Mouse (Mus musculus) MEL-GATA-1-ER (cell line): ENCODE data around the gene Tecpr1.

Experiments used
- DNase-seq: peaks from one replicate; pipeline ENCODE4 v3.0.0-alpha.2; 2012; ENCODE audit warnings: low read depth; ENCODE audit errors: extremely low read depth

Gene Tecpr1

GRCm38 (mm10) chr5:144223503-144223862 is at the start of gene Tecpr1:
Tecpr1 (minus strand) TSS chr5:144223615.
- peak; percentile 84 for DNase-seq

GRCm38 (mm10) chr5:144271772-144272171 is 48.4 kb upstream of the Tecpr1 start:
- no peak for DNase-seq

GRCm38 (mm10) chr5:144271118-144271517 is 47.7 kb upstream of the Tecpr1 start:
- DNase-seq, result no peak

GRCm38 (mm10) chr5:144270420-144270819 is 47.0 kb upstream of the Tecpr1 start:
- no peak for DNase-seq

GRCm38 (mm10) chr5:144269926-144270325 is 46.5 kb upstream of the Tecpr1 start:
- no peak for DNase-seq

GRCm38 (mm10) chr5:144267535-144268241 is 44.3 kb upstream of the Tecpr1 start:
- DNase-seq, result no peak

GRCm38 (mm10) chr5:144263496-144263895 is 40.1 kb upstream of the Tecpr1 start:
- no peak for DNase-seq

GRCm38 (mm10) chr5:144263082-144263481 is 39.7 kb upstream of the Tecpr1 start:
- DNase-seq, result no peak

- no peak for DNase-seq
These were observed 38.4 kb upstream of the Tecpr1 start for GRCm38 (mm10) chr5:144261829-144262228.

GRCm38 (mm10) chr5:144261309-144261708 is 37.9 kb upstream of the Tecpr1 start:
- DNase-seq, result no peak

- no peak for DNase-seq
These were observed 37.0 kb upstream of the Tecpr1 start for GRCm38 (mm10) chr5:144260464-144260863.

GRCm38 (mm10) chr5:144259228-144259627 is 35.8 kb upstream of the Tecpr1 start:
- no peak for DNase-seq

GRCm38 (mm10) chr5:144258687-144259086 is 35.3 kb upstream of the Tecpr1 start:
- DNase-seq, result no peak

- DNase-seq, result no peak
These were observed 34.8 kb upstream of the Tecpr1 start for GRCm38 (mm10) chr5:144258131-144258611.

GRCm38 (mm10) chr5:144257451-144258110 is 34.2 kb upstream of the Tecpr1 start:
- no peak for DNase-seq

GRCm38 (mm10) chr5:144256888-144257287 is 33.5 kb upstream of the Tecpr1 start:
- DNase-seq, result no peak

GRCm38 (mm10) chr5:144256541-144256870 is 33.1 kb upstream of the Tecpr1 start:
- no peak for DNase-seq

- no peak for DNase-seq
These were observed 32.5 kb upstream of the Tecpr1 start for GRCm38 (mm10) chr5:144255632-144256540.

- DNase-seq, result peak; percentile 64
These were observed 31.6 kb upstream of the Tecpr1 start for GRCm38 (mm10) chr5:144254811-144255631.

- DNase-seq, result peak; percentile 47
These were observed 30.9 kb upstream of the Tecpr1 start for GRCm38 (mm10) chr5:144254122-144254810.
